Mouse (Mus musculus): ENCODE measurements at regions not wholly inside any gene's neighbourhood (a gene's known extent, or its start where the extent isn't known, plus 50 kb on each side); places are given as distances from the start of the nearest gene placed in this dataset.
A peak's percentile ranks its signal among the peaks of the same experiment; 100 is the strongest.

- Histone ChIP-seq H3K36me3 (replicated peaks; ENCODE audit: low read length) (no peaks in the 10 kb centered on the region), H3K4me3 (replicated peaks) (no peak overlapping the region), H3K9me3 (0 out of 2 replicates have a peak, but pooled peaks cover 2% of the 10 kb centered on the region), H3K4me1 (no peaks in the 10 kb centered on the region), H3K27me3 (replicated peaks) (no peaks in the 10 kb centered on the region)
- TF ChIP-seq FLI1 (IDR thresholded peaks at IDR 0.05; ENCODE audit: low read length): no peak
- no peak for TF ChIP-seq GATA1 (IDR thresholded peaks at IDR 0.05; ENCODE audit: borderline replicate concordance, low read length)
These were observed 121.0 kb downstream of the Rbm26 start for GRCm38 (mm10) chr14:105056171-105056570.

GRCm38 (mm10) chr14:105038798-105039197, 138.3 kb downstream of the Rbm26 start:
- no peak for TF ChIP-seq GATA1 (IDR thresholded peaks at IDR 0.05; ENCODE audit: borderline replicate concordance, low read length)
- no peaks in the 10 kb centered on the region for H3K36me3 ChIP-seq (replicated peaks; ENCODE audit: low read length)
- no peaks in the 10 kb centered on the region for H3K27me3 ChIP-seq (replicated peaks)
- no peak overlapping the region for H3K4me3 ChIP-seq (replicated peaks)
- peaks cover 4% of the 10 kb centered on the region; the same call in 1 of the 2 replicates for H3K4me1 ChIP-seq
- H3K9me3 ChIP-seq: peaks cover 4% of the 10 kb centered on the region

- H3K4me3 ChIP-seq (replicated peaks): peak overlapping the region; percentile 39
- H3K36me3 ChIP-seq (replicated peaks; ENCODE audit: low read length): no peaks in the 10 kb centered on the region
- TF ChIP-seq GATA1 (IDR thresholded peaks at IDR 0.05; ENCODE audit: borderline replicate concordance, low read length): no peak
- no peaks in the 10 kb centered on the region for H3K9me3 ChIP-seq
- H3K4me1 ChIP-seq: peaks cover 4% of the 10 kb centered on the region; the same call in 1 of the 2 replicates
- H3K27me3 ChIP-seq (replicated peaks): no peaks in the 10 kb centered on the region
These were observed 142.3 kb downstream of the Rbm26 start for GRCm38 (mm10) chr14:105034712-105035377.

GRCm38 (mm10) chr14:105019971-105020370, 157.2 kb downstream of the Rbm26 start:
- Histone ChIP-seq H3K36me3 (replicated peaks; ENCODE audit: low read length) (no peaks in the 10 kb centered on the region), H3K4me3 (replicated peaks) (no peak overlapping the region), H3K27me3 (replicated peaks) (no peaks in the 10 kb centered on the region), H3K4me1 (no peaks in the 10 kb centered on the region), H3K9me3 (peaks cover 19% of the 10 kb centered on the region)
- no peak for TF ChIP-seq FLI1 (IDR thresholded peaks at IDR 0.05; ENCODE audit: low read length)

GRCm38 (mm10) chr14:105016089-105016846, 160.9 kb downstream of the Rbm26 start:
- Histone ChIP-seq H3K36me3 (replicated peaks; ENCODE audit: low read length) (no peaks in the 10 kb centered on the region), H3K27me3 (replicated peaks) (no peaks in the 10 kb centered on the region), H3K4me3 (replicated peaks) (no peak overlapping the region), H3K4me1 (no peaks in the 10 kb centered on the region), H3K9me3 (peaks cover 27% of the 10 kb centered on the region)
- TF ChIP-seq GATA1 (IDR thresholded peaks at IDR 0.05; ENCODE audit: borderline replicate concordance, low read length) (no peak), FLI1 (IDR thresholded peaks at IDR 0.05; ENCODE audit: low read length) (no peak)

GRCm38 (mm10) chr14:105015278-105015677, 161.8 kb downstream of the Rbm26 start:
- H3K36me3 ChIP-seq (replicated peaks; ENCODE audit: low read length): no peaks in the 10 kb centered on the region
- H3K27me3 ChIP-seq (replicated peaks): no peaks in the 10 kb centered on the region
- no peaks in the 10 kb centered on the region for H3K4me1 ChIP-seq
- peaks cover 27% of the 10 kb centered on the region for H3K9me3 ChIP-seq
- H3K4me3 ChIP-seq (replicated peaks): no peak overlapping the region
- TF ChIP-seq GATA1 (IDR thresholded peaks at IDR 0.05; ENCODE audit: borderline replicate concordance, low read length) (no peak), FLI1 (IDR thresholded peaks at IDR 0.05; ENCODE audit: low read length) (no peak)

GRCm38 (mm10) chr14:105010742-105011141, 166.4 kb downstream of the Rbm26 start:
- H3K4me3 ChIP-seq (replicated peaks): no peak overlapping the region
- no peaks in the 10 kb centered on the region for H3K27me3 ChIP-seq (replicated peaks)
- TF ChIP-seq GATA1 (IDR thresholded peaks at IDR 0.05; ENCODE audit: borderline replicate concordance, low read length): no peak
- no peak for TF ChIP-seq FLI1 (IDR thresholded peaks at IDR 0.05; ENCODE audit: low read length)
- H3K4me1 ChIP-seq: no peaks in the 10 kb centered on the region
- peaks cover 12% of the 10 kb centered on the region for H3K9me3 ChIP-seq
- no peaks in the 10 kb centered on the region for H3K36me3 ChIP-seq (replicated peaks; ENCODE audit: low read length)

GRCm38 (mm10) chr14:105008331-105008730, 168.8 kb downstream of the Rbm26 start:
- Histone ChIP-seq H3K4me3 (replicated peaks) (no peak overlapping the region), H3K27me3 (replicated peaks) (no peaks in the 10 kb centered on the region), H3K4me1 (no peaks in the 10 kb centered on the region), H3K36me3 (replicated peaks; ENCODE audit: low read length) (no peaks in the 10 kb centered on the region), H3K9me3 (peaks cover 1% of the 10 kb centered on the region)
- TF ChIP-seq GATA1 (IDR thresholded peaks at IDR 0.05; ENCODE audit: borderline replicate concordance, low read length): no peak
- no peak for TF ChIP-seq FLI1 (IDR thresholded peaks at IDR 0.05; ENCODE audit: low read length)

GRCm38 (mm10) chr14:104994066-104994465, 183.1 kb downstream of the Rbm26 start:
- Histone ChIP-seq H3K36me3 (replicated peaks; ENCODE audit: low read length) (no peaks in the 10 kb centered on the region), H3K4me1 (no peaks in the 10 kb centered on the region), H3K27me3 (replicated peaks) (no peaks in the 10 kb centered on the region), H3K4me3 (replicated peaks) (no peak overlapping the region), H3K9me3 (peaks cover 18% of the 10 kb centered on the region)
- TF ChIP-seq FLI1 (IDR thresholded peaks at IDR 0.05; ENCODE audit: low read length) (no peak), GATA1 (IDR thresholded peaks at IDR 0.05; ENCODE audit: borderline replicate concordance, low read length) (no peak)

- TF ChIP-seq GATA1 (IDR thresholded peaks at IDR 0.05; ENCODE audit: borderline replicate concordance, low read length) (no peak), FLI1 (IDR thresholded peaks at IDR 0.05; ENCODE audit: low read length) (no peak)
- H3K36me3 ChIP-seq (replicated peaks; ENCODE audit: low read length): no peaks in the 10 kb centered on the region
- no peak overlapping the region for H3K4me3 ChIP-seq (replicated peaks)
- peaks cover 10% of the 10 kb centered on the region for H3K9me3 ChIP-seq
- H3K27me3 ChIP-seq (replicated peaks): no peaks in the 10 kb centered on the region
- no peaks in the 10 kb centered on the region for H3K4me1 ChIP-seq
These were observed 211.1 kb downstream of the Rbm26 start for GRCm38 (mm10) chr14:104966046-104966445.

All from megakaryocyte, embryonic 14.5 days (primary cell).